Mouse (Mus musculus) stomach, postnatal 0 days (tissue): ENCODE data around the gene A830031A19Rik. TPM values are rescaled to one million over a fixed set of nuclear protein-coding genes. Genes with fewer than 3 reads are reported as not detected.

Experiments used
- ATAC-seq: fragments of 200-750 bp; cut with Nextera tagmentation; 2 replicates; pipeline ENCODE4 v1.8.0; 2017; ENCODE audit not compliant: low FRiP score, low TSS enrichment
- DNase-seq: peaks from one replicate; pipeline ENCODE4 v3.0.0-alpha.2; 2016; ENCODE audit warnings: low spot score
- H3K27ac ChIP-seq: fragments of 300-500 bp; sonication (generic); replicated peaks from 2 replicates; pipeline ENCODE4 v1.5.1; 2014; ENCODE audit warnings: mild to moderate bottlenecking, control low read depth
- H3K27me3 ChIP-seq: fragments of 300-500 bp; sonication (generic); 2 replicates; pipeline ENCODE4 v1.6.1; 2014; ENCODE audit warnings: low read length; ENCODE audit not compliant: control insufficient read depth, insufficient read depth
- H3K36me3 ChIP-seq: fragments of 300-500 bp; sonication (generic); 2 replicates; pipeline ENCODE4 v1.6.1; 2014; ENCODE audit warnings: low read length, mixed read lengths; ENCODE audit not compliant: control insufficient read depth, insufficient read depth
- H3K4me1 ChIP-seq: fragments of 300-500 bp; sonication (generic); replicated peaks from 2 replicates; pipeline ENCODE4 v1.6.1; 2014; ENCODE audit warnings: antibody characterized with exemption; ENCODE audit not compliant: control insufficient read depth, insufficient read depth
- H3K4me2 ChIP-seq: fragments of 300-500 bp; sonication (generic); replicated peaks from 2 replicates; pipeline ENCODE4 v1.6.1; 2014; ENCODE audit warnings: low read depth, mild to moderate bottlenecking, control low read depth, moderate library complexity
- H3K4me3 ChIP-seq: fragments of 300-500 bp; sonication (generic); 2 replicates; pipeline ENCODE4 v1.5.1; 2014; ENCODE audit warnings: low read depth, low read length, control low read depth
- H3K9ac ChIP-seq: fragments of 300-500 bp; sonication (generic); 2 replicates; pipeline ENCODE4 v1.6.1; 2014; ENCODE audit warnings: mild to moderate bottlenecking, low read length, control low read depth, mixed read lengths
- H3K9me3 ChIP-seq: fragments of 300-500 bp; sonication (generic); 2 replicates; pipeline ENCODE4 v1.6.1; 2016; ENCODE audit warnings: low read length; ENCODE audit not compliant: control insufficient read depth
- CTCF ChIP-seq: IDR thresholded peaks from 2 replicates; pipeline ENCODE4 v1.5.1; 2016; ENCODE audit warnings: antibody characterized with exemption, low read depth, mild to moderate bottlenecking, moderate library complexity
- EP300 ChIP-seq: optimal IDR thresholded peaks from 2 replicates; pipeline ENCODE3; 2016; ENCODE audit warnings: antibody characterized with exemption
- WGBS: fragments of 180-500 bp; shearing (Covaris S2); extraction: QIAGEN DNeasy Blood & Tissue Kit; methylation state at CpG from one replicate; pipeline ENCODE4 v1.1.7; 2014; 5-methylcytosine and 5-hydroxymethylcytosine counted together
- polyA plus RNA-seq: library from polyadenylated mRNA; unstranded; fragments of >200 nt; fragmentation: Nextera tagmentation; extraction: Ambion mirVana; gene quantifications from 2 replicates; pipeline ENCODE4 v1.2.1, GENCODE M21; 2015

The A830031A19Rik gene
- polyA plus RNA-seq, 1 experiment from 2014 or later, result not detected

- no peak overlapping the region for H3K4me2 ChIP-seq
- no peak for DNase-seq
- no peak overlapping the region for H3K4me3 ChIP-seq
- H3K36me3 ChIP-seq, result no peaks in the 10 kb centered on the region
- H3K27ac ChIP-seq, result no peak overlapping the region
- TF ChIP-seq CTCF (no peak), EP300 (no peak)
- WGBS, result 60% methylated on average over 12 of the region's 12 CpGs
- H3K4me1 ChIP-seq, result no peaks in the 10 kb centered on the region; the same call in 1 of the 2 replicates
- H3K27me3 ChIP-seq, result no peaks in the 10 kb centered on the region
- no peak overlapping the region for H3K9ac ChIP-seq
- peak; percentile 49; the same call in 1 of the 2 replicates for ATAC-seq
- H3K9me3 ChIP-seq, result no peaks in the 10 kb centered on the region
Observed at GRCm38 (mm10) chr11:24115017-24115752, 40.3 kb upstream of the A830031A19Rik start.

DNA sequence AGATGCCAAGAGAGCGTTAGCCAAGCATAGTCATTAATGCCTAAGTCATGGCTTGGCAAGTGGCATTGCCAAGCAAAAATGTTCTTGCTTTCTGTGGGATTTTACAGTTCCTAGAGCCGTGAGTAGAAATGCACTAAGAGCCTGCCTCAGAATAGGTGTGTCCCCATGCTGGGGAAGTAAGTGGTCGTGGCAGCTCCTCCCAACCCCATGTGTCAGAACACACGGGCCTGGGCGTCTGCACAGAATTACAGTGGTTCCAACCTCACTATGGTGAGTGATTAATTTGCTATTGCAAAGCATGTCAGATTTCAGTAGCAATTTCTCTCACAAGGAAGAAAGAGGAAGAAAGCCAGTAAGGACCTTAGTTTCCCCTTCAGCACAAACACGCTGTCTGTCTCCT lies 36.9 kb upstream of the A830031A19Rik start:
- DNase-seq (no peak), ATAC-seq (no peak)
- 52% methylated on average over 6 of the region's 6 CpGs for WGBS
- H3K4me2 ChIP-seq, result no peak overlapping the region
- no peaks in the 10 kb centered on the region for H3K27me3 ChIP-seq
- no peaks in the 10 kb centered on the region; the same call in 1 of the 2 replicates for H3K4me1 ChIP-seq
- H3K27ac ChIP-seq, result no peak overlapping the region
- no peak overlapping the region for H3K4me3 ChIP-seq
- no peak overlapping the region for H3K9ac ChIP-seq
- TF ChIP-seq CTCF (no peak), EP300 (no peak)
- no peaks in the 10 kb centered on the region for H3K36me3 ChIP-seq
- H3K9me3 ChIP-seq, result no peaks in the 10 kb centered on the region

- Histone ChIP-seq H3K27me3 (no peaks in the 10 kb centered on the region), H3K4me1 (no peaks in the 10 kb centered on the region; the same call in 1 of the 2 replicates), H3K9ac (no peak overlapping the region), H3K4me3 (no peak overlapping the region), H3K9me3 (no peaks in the 10 kb centered on the region), H3K36me3 (no peaks in the 10 kb centered on the region), H3K27ac (no peak overlapping the region), H3K4me2 (no peak overlapping the region)
- no peak for ATAC-seq
- 87% methylated on average over 2 of the region's 2 CpGs for WGBS
- DNase-seq, result no peak
- TF ChIP-seq EP300 (no peak), CTCF (no peak)
Observed at GRCm38 (mm10) chr11:24110113-24110512, 35.3 kb upstream of the A830031A19Rik start.

- Histone ChIP-seq H3K9ac (no peak overlapping the region), H3K27me3 (no peaks in the 10 kb centered on the region), H3K9me3 (no peaks in the 10 kb centered on the region), H3K4me2 (no peak overlapping the region), H3K36me3 (no peaks in the 10 kb centered on the region), H3K4me3 (no peak overlapping the region), H3K4me1 (no peaks in the 10 kb centered on the region; the same call in 1 of the 2 replicates), H3K27ac (no peak overlapping the region)
- WGBS, result 64% methylated on average over 3 of the region's 3 CpGs
- ATAC-seq, result no peak
- no peak for DNase-seq
- no peak for TF ChIP-seq CTCF
- TF ChIP-seq EP300, result no peak
Observed at GRCm38 (mm10) chr11:24109388-24109787, 34.5 kb upstream of the A830031A19Rik start.

DNA sequence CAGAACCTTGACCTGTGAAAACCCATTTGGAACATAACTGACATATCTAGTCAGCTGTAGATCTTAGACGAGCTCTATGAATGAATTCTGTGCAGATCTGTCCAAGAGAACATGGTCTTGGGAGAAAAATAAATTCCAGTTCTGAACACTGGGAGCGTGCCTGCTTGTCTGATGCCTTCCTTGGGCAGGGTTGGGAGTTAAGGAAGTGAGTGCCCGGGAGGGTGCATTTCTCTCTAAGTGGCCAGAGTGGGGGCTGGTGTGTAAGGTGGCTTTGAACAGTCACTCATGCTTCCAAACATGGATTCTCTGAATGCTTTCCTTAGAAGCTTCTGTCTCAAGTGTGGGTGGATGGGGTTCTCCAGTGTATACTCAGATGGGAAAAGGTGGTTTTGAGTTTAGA lies 34.1 kb upstream of the A830031A19Rik start:
- ATAC-seq, result peak; percentile 79
- no peak overlapping the region for H3K4me2 ChIP-seq
- no peaks in the 10 kb centered on the region for H3K4me1 ChIP-seq
- peak; percentile 48 for TF ChIP-seq CTCF
- TF ChIP-seq EP300, result no peak
- H3K36me3 ChIP-seq, result no peaks in the 10 kb centered on the region
- no peak overlapping the region for H3K4me3 ChIP-seq
- no peak overlapping the region for H3K9ac ChIP-seq
- H3K27ac ChIP-seq, result no peak overlapping the region
- WGBS, result 52% methylated on average over 3 of the region's 3 CpGs
- H3K27me3 ChIP-seq, result no peaks in the 10 kb centered on the region
- DNase-seq, result no peak
- no peaks in the 10 kb centered on the region for H3K9me3 ChIP-seq

- DNase-seq, result no peak
- Histone ChIP-seq H3K4me1 (0 out of 2 replicates have a peak, but pooled peaks cover 3% of the 10 kb centered on the region), H3K4me3 (no peak overlapping the region), H3K27me3 (no peaks in the 10 kb centered on the region), H3K9me3 (no peaks in the 10 kb centered on the region), H3K36me3 (no peaks in the 10 kb centered on the region), H3K27ac (no peak overlapping the region), H3K4me2 (no peak overlapping the region), H3K9ac (no peak overlapping the region)
- ATAC-seq, result no peak
- WGBS, result 80% methylated on average over 5 of the region's 5 CpGs
- TF ChIP-seq EP300, result no peak
- TF ChIP-seq CTCF, result no peak
Observed at GRCm38 (mm10) chr11:24107414-24107813, 32.6 kb upstream of the A830031A19Rik start.
